Mouse (Mus musculus): Measurements from ENCODE around the gene Gm11020.

The Gm11020 gene

DNA sequence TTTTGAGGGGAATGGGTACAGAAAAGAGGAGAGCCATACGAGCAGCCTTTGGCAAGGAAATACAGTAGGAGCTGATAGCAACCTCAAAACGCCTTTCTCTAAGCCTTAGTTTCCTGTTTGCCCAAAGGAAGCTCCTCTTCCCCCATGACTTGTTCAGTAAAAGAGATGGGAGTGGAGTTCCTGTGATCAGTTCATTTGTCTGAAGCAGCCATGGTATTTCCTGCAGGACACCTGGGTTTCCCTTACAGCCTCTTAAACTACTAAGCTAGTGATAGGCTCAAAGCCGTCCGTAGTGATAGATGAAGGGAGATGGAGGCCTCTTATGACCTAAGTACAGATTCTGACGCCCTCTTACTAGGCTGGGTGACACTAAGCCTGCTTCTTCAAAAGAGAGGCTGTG is 21.1 kb downstream of the Gm11020 start:
- no peak for DNase-seq (ENCODE audit: low spot score in 2 of 2)

DNA sequence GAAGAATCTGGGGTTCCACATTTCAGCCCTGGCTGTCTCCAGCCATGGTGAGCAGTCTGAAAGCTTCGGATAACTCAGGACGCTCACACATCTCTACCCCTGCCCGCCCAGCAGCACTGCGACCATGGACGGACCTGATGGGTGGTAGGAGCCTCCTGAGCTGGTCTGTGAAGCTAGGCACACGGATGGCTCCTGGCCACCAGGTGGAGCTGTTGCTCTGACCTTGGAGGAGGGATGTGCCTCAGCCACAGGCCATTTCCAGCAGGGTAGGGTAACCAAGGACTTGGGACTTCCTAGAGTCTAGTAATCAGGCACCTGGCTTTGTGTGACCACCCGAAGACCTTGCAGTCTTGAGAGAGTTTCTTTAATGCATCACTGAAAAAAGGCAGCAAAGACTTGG is 22.6 kb downstream of the Gm11020 start:
- peak; percentile 82 to 84 for DNase-seq (ENCODE audit: low spot score in 2 of 2)

- DNase-seq (ENCODE audit: low spot score in 2 of 2): no peak
Observed at GRCm38 (mm10) chr8:104344622-104345021, 23.3 kb downstream of the Gm11020 start.

- no peak for DNase-seq (ENCODE audit: low spot score in 2 of 2)
Observed at GRCm38 (mm10) chr8:104346706-104347105, 25.3 kb downstream of the Gm11020 start.

DNA sequence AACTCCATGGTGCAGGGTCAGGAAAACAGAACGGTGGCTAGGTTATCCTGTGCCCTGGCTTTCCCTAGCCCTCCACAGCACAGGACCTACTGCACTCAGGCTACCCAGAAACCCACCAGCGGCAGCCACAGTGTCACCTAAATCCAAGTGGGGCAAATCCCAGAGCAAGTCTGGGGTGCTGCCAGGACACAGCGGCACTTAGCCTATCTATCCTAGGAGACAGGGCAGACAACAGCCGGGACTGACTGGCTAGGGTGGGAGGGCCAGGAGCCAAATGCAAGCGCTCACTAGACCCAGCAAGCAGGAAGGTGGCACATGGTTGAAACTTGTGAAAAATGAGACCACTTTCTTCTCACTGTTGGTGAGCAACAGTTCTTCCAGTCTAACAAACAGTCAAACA is 27.6 kb downstream of the Gm11020 start:
- DNase-seq (ENCODE audit: low spot score in 2 of 2): no peak

- no peak for DNase-seq (ENCODE audit: low spot score in 2 of 2)
Observed at GRCm38 (mm10) chr8:104350047-104350446, 28.7 kb downstream of the Gm11020 start.

GRCm38 (mm10) chr8:104353186-104353585 is 31.8 kb downstream of the Gm11020 start:
- DNase-seq (ENCODE audit: low spot score in 2 of 2): no peak

DNA sequence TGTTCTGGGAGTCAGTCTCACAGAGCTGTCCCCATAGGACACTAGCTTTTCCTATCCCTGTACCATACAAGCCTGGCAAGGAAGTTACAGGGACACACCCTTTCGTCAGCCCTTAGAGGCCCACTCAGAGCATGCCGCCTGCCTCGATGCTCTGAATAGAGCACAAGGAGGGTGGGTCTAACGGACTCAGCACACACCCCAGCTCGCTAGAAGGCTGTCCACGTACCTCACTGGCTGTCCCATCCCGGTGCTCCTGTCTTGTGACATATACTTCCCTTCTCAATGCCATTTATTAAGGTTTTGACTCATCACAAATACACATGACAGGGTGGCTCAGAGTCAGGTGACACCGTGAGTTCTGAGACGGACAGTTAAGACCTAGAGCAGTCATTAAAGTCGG is 33.1 kb downstream of the Gm11020 start:
- DNase-seq (ENCODE audit: low spot score in 2 of 2): no peak

DNA sequence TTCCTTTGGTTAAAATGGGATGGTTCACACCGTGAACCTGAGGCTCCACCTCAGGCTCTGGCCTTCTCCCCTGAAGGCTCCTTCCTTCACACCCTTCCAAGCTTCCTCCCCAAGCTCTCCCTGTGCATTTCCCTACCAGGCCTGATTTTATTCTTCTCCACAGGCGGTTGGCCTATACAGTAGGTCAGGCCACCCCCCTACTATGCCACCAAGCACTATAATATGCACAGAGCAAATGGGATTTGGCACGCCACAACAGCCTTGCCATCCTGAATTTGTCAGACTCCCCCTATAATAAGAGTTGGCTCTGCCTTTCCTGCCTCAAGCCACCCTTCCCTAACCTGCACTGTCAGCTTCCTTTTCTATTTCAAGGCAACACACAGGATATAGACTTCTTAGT is 37.3 kb downstream of the Gm11020 start:
- DNase-seq (ENCODE audit: low spot score in 2 of 2): no peak

GRCm38 (mm10) chr8:104359778-104360456 is 38.5 kb downstream of the Gm11020 start:
- DNase-seq (ENCODE audit: low spot score in 2 of 2): no peak

GRCm38 (mm10) chr8:104365695-104366094 is 44.3 kb downstream of the Gm11020 start:
- no peak for DNase-seq (ENCODE audit: low spot score in 2 of 2)

DNA sequence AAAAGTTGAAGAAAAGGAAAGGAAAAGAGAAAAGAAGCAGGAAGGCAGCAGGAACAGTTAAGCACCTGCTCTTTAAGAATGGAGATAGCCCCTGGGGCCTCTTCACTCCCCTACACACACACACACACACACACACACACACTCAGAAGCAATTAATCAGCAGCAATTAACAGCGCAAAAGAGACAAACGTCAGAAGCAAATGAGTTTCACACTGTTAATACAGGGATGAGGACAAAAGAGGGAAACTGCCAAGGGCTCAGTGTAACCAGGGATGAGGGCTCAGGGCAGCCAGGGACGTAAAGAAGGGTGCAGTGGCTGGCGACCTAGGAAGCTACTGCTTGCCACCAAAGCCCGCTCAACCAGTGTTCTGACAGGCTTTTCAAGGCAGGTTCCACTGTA is 46.0 kb downstream of the Gm11020 start:
- no peak for DNase-seq (ENCODE audit: low spot score in 2 of 2)

DNA sequence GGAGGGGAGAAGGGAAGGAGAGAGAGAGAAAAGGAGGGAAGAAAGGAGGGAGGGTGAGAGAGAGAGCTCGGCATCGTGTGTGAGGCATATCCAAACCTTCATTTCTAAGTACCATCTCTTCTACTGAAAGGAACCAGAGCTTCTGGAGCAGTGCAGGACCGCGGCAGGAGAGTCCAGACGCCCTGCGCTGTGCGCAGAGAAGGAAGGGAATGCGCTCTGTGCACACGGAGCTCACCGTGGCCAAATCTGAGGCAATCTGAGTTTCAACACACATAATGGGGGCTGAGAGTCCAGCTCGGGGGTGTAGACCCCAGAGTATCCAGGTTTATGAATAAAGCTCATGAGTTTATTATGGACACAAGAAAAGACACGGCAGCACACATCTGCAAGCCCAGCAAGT is 48.2 kb downstream of the Gm11020 start:
- DNase-seq (ENCODE audit: low spot score in 2 of 2): no peak

GRCm38 (mm10) chr8:104370071-104370470 is 48.7 kb downstream of the Gm11020 start:
- no peak for DNase-seq (ENCODE audit: low spot score in 2 of 2)

DNA sequence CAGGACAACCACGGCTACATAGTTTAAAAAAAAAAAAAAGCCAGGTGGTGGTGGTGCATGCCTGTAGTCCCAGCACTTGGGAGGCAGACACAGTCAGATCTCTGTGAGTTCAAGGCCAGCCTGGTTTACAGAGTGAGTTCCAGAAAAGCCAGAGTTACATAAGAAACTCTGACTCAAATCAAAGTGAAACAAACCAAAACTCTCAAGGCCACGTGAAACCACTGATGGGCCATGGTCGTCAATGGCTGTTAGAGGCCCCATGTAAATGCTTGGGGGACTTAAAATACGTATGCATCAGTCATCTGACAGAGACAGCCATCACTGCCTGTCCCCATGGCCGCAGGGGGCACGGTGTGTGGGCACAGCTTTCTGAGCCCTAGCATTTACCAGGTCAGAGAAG is 49.8 kb downstream of the Gm11020 start:
- no peak for DNase-seq (ENCODE audit: low spot score in 2 of 2)

Data from frontal cortex, postnatal 36 days (tissue).